Mouse (Mus musculus): ENCODE results near the gene Dennd1b.

DNA sequence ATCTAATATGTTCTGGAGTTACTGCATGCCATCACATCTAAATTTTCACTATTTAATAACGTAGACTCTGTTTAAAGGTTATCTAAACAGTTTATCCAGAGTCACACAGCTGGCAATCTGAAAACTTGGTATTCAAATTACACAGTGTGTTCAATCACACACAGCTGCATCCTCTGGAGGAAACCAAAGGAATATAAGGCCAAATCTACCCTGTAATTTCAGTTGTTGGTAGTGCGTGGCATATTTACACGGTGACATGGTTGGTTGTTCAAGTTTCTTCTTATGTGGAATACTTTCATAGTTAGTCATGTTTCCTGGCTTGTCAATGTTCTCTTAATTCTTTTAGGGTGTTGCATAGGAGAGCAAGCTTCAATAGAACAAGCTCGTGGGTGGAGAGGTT is 247.3 kb downstream of the Dennd1b start:
- TF ChIP-seq CTCF (IDR thresholded peaks at IDR 0.05; ENCODE audit: borderline replicate concordance, insufficient read depth, low read depth, low read length): no peak
- TF ChIP-seq POLR2A (IDR thresholded peaks at IDR 0.05; ENCODE audit: borderline replicate concordance, insufficient read depth, low read length): no peak
